Mouse (Mus musculus) forelimb bud, embryonic 11.5 days (tissue): ENCODE results near the gene Cd80.
A peak's percentile ranks its signal among the peaks of the same experiment; 100 is the strongest.

Experiments used
- DNase-seq: peaks from one replicate; pipeline ENCODE4 v3.0.0-alpha.2; 2012; ENCODE audit warnings: low read depth, low spot score

The Cd80 gene

GRCm38 (mm10) chr16:38522129-38523084 lies 67.0 kb downstream of the Cd80 start, which contains the start of gene Timmdc1:
TSS of gene Timmdc1 (minus strand) at chr16:38522663.
- DNase-seq = peak; percentile 95

DNA sequence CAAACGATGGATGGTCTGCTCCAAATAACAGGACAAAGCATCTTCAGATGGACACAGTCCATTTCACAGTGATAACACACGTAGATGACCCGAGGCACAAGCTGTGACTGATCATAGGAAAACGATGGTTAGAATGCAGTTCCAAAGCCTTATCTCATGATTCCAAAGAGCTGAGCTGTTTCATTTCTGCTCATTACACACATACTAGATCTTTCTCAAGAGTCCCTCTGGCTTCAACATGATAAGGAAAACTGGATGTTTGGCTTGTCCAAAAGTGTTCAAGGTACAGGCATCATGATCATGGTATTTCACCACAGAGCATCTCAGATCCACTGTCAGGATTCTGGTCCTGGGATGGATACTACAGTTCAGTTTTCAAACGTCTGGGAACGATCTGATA lies 70.9 kb downstream of the Cd80 start:
- no peak for DNase-seq

GRCm38 (mm10) chr16:38536544-38537146 lies 81.3 kb downstream of the Cd80 start:
- DNase-seq = peak; percentile 44

DNA sequence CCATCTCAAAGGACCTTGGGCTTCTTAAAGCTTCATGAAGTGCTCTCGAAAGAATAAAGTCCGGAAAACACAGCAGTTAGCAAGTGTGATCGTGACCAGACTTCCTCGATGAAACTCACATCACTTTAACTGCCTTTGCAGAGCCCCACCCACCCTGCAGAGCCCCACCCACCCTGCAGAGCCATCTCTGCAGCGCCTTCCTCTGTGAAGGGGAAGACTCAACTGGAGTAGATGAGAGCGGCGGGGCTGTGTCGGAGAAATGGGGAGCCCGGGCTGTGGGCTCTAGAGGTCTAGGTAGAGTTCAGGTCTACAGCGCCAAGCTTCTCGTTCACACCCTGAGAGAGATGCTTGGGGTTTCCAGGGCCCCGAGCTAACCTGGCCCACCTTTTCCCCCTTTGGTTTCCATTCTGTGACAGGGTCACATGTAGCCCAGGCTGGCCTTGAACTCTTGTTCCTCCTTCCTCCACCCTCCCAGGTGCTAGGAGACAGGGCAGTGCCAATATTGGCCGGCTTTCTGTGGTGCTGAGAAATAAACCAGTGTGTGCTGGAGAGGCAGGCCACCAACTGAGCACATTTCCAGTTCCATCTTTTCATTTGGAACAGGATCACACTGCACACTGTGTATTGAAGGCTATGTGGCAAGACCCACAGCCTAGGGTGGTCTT lies 83.5 kb downstream of the Cd80 start:
- DNase-seq = no peak
